Mouse (Mus musculus): Measurements from ENCODE around the gene Gm9958.

DNA sequence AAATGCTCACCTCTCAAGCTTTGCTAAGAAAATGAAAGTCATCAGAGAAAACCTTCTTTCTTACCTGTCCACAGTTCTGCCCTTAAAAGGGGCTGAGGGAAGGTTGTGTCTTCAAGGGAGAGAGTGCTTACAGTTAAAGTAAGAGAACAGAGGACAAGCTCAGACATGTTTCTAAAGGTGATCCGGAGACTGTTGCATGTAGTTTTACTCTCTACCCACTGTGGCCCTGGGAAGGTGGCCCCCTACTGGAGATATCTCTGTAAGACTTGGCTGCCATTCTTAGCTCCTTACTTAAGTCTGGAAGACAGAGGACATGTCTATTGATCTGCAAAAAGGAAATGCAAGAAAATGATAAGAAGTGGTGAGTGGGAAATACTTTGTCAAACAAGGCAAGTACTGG lies 16.1 kb downstream of the Gm9958 start:
- TF ChIP-seq CTCF (IDR thresholded peaks at IDR 0.05; ENCODE audit: low read depth) (peak; percentile 57), EP300 (IDR thresholded peaks at IDR 0.05; ENCODE audit: low read depth) (no peak)

Data from liver, postnatal 0 days (tissue).